Mouse (Mus musculus) lung, embryonic 16.5 days (tissue): ENCODE data around the gene Eomes. TPM values are rescaled to one million over a fixed set of nuclear protein-coding genes. Genes with fewer than 3 reads are reported as not detected.

Experiments used
- ATAC-seq: fragments of 200-750 bp; cut with Nextera tagmentation; 2 replicates; pipeline ENCODE4 v1.8.0; 2017; ENCODE audit warnings: low read depth, mild to moderate bottlenecking, moderate library complexity
- H3K27ac ChIP-seq: fragments of 300-500 bp; sonication (generic); 2 replicates; pipeline ENCODE4 v1.5.1; 2014; ENCODE audit warnings: mild to moderate bottlenecking, control low read depth, low read length
- H3K27me3 ChIP-seq: fragments of 300-500 bp; sonication (generic); 2 replicates; pipeline ENCODE4 v1.6.1; 2014; ENCODE audit warnings: low read depth, low read length, mixed read lengths; ENCODE audit not compliant: control insufficient read depth, insufficient read depth
- H3K36me3 ChIP-seq: fragments of 300-500 bp; sonication (generic); 2 replicates; pipeline ENCODE4 v1.6.1; 2014; ENCODE audit warnings: low read length; ENCODE audit not compliant: control insufficient read depth, insufficient read depth
- H3K4me1 ChIP-seq: fragments of 300-500 bp; sonication (generic); replicated peaks from 2 replicates; pipeline ENCODE4 v1.6.1; 2014; ENCODE audit warnings: low read length, mixed read lengths; ENCODE audit not compliant: control insufficient read depth, insufficient read depth
- H3K4me2 ChIP-seq: fragments of 300-500 bp; sonication (generic); 2 replicates; pipeline ENCODE4 v1.6.1; 2014; ENCODE audit warnings: low read depth, low read length, control low read depth
- H3K4me3 ChIP-seq: fragments of 300-500 bp; sonication (generic); 2 replicates; pipeline ENCODE4 v1.5.1; 2014; ENCODE audit warnings: mild to moderate bottlenecking, low read length, control low read depth
- H3K9ac ChIP-seq: fragments of 300-500 bp; sonication (generic); 2 replicates; pipeline ENCODE4 v1.6.1; 2014; ENCODE audit warnings: low read length, control low read depth
- H3K9me3 ChIP-seq: fragments of 300-500 bp; sonication (generic); 2 replicates; pipeline ENCODE4 v1.6.1; 2016; ENCODE audit warnings: low read length; ENCODE audit not compliant: control insufficient read depth
- WGBS: fragments of 180-500 bp; shearing (Covaris S2); extraction: QIAGEN DNeasy Blood & Tissue Kit; methylation state at CpG from one replicate; pipeline ENCODE4 v1.1.7; 2014; 5-methylcytosine and 5-hydroxymethylcytosine counted together
- polyA plus RNA-seq: library from polyadenylated mRNA; unstranded; fragments of >200 nt; fragmentation: Nextera tagmentation; extraction: Ambion mirVana; gene quantifications from 2 replicates; pipeline ENCODE4 v1.2.1, GENCODE M21; 2015

Gene Eomes
- polyA plus RNA-seq, 1 experiment from 2014 or later = not detected

DNA sequence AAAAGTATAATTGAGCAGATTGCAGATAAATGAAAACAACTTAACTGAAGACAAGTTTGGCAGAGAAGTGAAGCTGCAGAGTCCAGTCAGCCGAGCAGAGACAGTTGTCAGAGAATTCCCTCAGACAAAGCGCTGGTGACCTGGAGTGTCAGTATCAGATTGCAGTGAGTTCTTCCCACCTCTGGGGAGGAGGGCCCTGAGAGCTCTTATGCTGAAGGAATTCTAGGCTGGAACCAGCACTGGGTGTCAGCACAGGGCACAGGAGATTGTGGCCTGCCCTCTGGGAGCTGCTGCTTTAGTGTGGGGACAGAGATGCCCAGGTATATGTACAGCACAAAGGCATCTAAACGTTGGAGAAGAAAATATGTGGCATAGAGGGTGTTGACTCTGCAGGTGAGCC, 42.8 kb downstream of the Eomes start:
- Histone ChIP-seq H3K36me3 (0 out of 2 replicates have a peak, but pooled peaks cover 4% of the 10 kb centered on the region), H3K4me1 (peaks cover 18% of the 10 kb centered on the region), H3K9ac (no peak overlapping the region), H3K4me3 (no peak overlapping the region), H3K4me2 (no peak overlapping the region), H3K27me3 (no peaks in the 10 kb centered on the region), H3K9me3 (no peaks in the 10 kb centered on the region), H3K27ac (no peak overlapping the region)
- 13% methylated on average over 3 of the region's 3 CpGs for WGBS
- ATAC-seq = 0 out of 2 replicates have a peak, but pooled peaks have one; percentile 15

DNA sequence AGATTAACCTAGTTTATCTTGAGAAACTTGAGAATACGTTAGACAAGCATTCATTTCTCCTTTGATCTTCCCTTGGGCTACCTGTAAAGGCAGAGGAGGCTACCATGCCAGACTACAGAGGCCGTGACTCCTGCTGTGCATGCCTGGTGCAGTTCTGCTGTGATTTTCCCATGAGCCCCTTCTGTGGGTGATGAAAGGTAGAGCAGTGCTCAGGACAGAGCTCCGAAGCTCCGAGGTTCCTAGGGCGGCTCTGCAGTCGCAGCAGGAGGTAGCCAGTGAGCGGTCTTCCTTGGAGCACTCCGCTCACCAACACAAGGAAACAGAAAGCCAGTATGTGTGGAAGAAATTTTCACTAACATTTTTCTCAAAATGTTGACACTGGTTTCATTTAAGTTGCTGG, 43.6 kb downstream of the Eomes start:
- no peak overlapping the region for H3K4me2 ChIP-seq
- H3K36me3 ChIP-seq = peaks cover 8% of the 10 kb centered on the region; the same call in 1 of the 2 replicates
- H3K9ac ChIP-seq = no peak overlapping the region
- H3K27me3 ChIP-seq = no peaks in the 10 kb centered on the region
- no peak for ATAC-seq
- no peak overlapping the region for H3K4me3 ChIP-seq
- no peaks in the 10 kb centered on the region for H3K9me3 ChIP-seq
- H3K4me1 ChIP-seq = peaks cover 18% of the 10 kb centered on the region
- WGBS = 86% methylated on average over 8 of the region's 8 CpGs
- H3K27ac ChIP-seq = no peak overlapping the region

- H3K9me3 ChIP-seq = no peaks in the 10 kb centered on the region
- no peak for ATAC-seq
- H3K4me3 ChIP-seq = no peak overlapping the region
- no peak overlapping the region for H3K9ac ChIP-seq
- no peak overlapping the region for H3K4me2 ChIP-seq
- H3K27me3 ChIP-seq = no peaks in the 10 kb centered on the region
- no peak overlapping the region for H3K27ac ChIP-seq
- WGBS = 85% methylated on average over 11 of the region's 11 CpGs
- H3K36me3 ChIP-seq = peaks cover 23% of the 10 kb centered on the region
- peaks cover 13% of the 10 kb centered on the region for H3K4me1 ChIP-seq
Measured at GRCm38 (mm10) chr9:118523738-118524137, 45.7 kb downstream of the Eomes start.

DNA sequence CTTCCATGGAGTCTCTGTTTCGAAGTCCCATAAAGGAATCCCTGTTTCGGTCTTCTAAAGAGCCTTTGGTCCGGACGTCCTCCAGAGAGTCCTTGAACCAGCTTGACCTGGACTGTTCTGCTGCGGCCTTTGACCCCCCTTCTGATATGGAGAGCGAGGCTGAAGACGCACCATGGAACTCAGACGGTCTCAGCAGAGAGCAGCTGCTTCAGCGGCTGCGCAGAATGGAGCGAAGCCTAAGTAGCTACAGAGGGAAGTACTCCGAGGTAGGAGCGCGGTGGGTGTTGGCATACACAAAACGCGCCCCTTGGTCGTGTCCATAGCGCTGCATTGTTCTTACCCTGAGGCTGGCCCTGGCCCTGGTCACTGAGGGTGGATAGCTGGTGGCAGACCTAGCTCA, 49.0 kb downstream of the Eomes start:
- Histone ChIP-seq H3K36me3 (peaks cover 35% of the 10 kb centered on the region), H3K9me3 (no peaks in the 10 kb centered on the region), H3K27ac (no peak overlapping the region), H3K4me2 (no peak overlapping the region), H3K9ac (no peak overlapping the region), H3K4me1 (no peaks in the 10 kb centered on the region), H3K4me3 (no peak overlapping the region), H3K27me3 (no peaks in the 10 kb centered on the region)
- no peak for ATAC-seq
- WGBS = 79% methylated on average over 18 of the region's 18 CpGs

DNA sequence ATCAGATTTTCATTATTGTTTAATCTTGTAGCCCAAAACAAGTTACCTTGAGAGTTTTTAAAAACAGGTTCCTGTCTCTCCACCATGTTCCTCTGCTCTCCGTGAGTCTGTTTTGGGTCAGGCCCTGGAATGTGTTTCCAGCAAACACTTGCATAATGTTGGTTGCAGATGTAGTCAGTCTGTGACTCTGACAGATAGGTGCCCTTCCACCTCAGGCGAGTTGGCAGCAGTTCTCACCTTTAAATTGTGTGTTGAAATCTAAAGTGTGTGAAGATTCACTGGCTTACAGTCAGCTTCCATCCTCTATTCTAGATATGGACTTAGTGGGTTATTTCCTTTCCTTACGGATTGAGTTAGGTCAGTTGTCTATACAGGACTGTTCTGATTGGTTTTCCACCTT, 51.8 kb downstream of the Eomes start:
- 77% methylated on average over 3 of the region's 3 CpGs for WGBS
- Histone ChIP-seq H3K9me3 (no peaks in the 10 kb centered on the region), H3K4me3 (no peak overlapping the region), H3K27me3 (no peaks in the 10 kb centered on the region), H3K4me1 (no peaks in the 10 kb centered on the region), H3K4me2 (no peak overlapping the region), H3K27ac (no peak overlapping the region), H3K36me3 (peaks cover 40% of the 10 kb centered on the region), H3K9ac (no peak overlapping the region)
- ATAC-seq = no peak

DNA sequence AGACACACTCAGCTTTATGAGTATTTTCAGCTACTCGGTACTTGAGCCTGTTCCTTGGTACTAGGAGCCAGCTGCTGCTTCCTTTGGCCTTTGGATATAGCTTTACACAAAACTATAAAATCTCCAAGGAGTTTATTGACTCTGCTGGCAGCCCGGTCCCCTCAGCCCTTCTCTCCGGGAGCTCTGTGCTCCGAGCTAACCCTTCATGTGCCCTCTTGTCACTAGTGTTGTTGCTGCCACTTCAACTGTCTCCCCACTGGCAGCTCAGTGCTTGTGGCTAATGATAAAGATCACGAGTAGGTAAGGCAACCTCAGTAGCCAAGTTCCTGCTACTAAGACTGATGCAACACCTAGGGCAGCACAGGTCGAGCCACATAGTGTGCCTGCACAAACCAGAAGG, 52.7 kb downstream of the Eomes start:
- H3K9me3 ChIP-seq = no peaks in the 10 kb centered on the region
- no peak for ATAC-seq
- H3K27ac ChIP-seq = no peak overlapping the region
- H3K36me3 ChIP-seq = peaks cover 42% of the 10 kb centered on the region
- no peak overlapping the region for H3K4me3 ChIP-seq
- no peak overlapping the region for H3K4me2 ChIP-seq
- no peak overlapping the region for H3K9ac ChIP-seq
- no peaks in the 10 kb centered on the region for H3K4me1 ChIP-seq
- WGBS = 63% methylated on average over 6 of the region's 6 CpGs
- no peaks in the 10 kb centered on the region for H3K27me3 ChIP-seq

- H3K36me3 ChIP-seq = peaks cover 46% of the 10 kb centered on the region
- H3K9ac ChIP-seq = no peak overlapping the region
- H3K4me2 ChIP-seq = no peak overlapping the region
- ATAC-seq = no peak
- H3K27me3 ChIP-seq = no peaks in the 10 kb centered on the region
- H3K4me1 ChIP-seq = no peaks in the 10 kb centered on the region
- no peaks in the 10 kb centered on the region for H3K9me3 ChIP-seq
- no peak overlapping the region for H3K4me3 ChIP-seq
- no peak overlapping the region for H3K27ac ChIP-seq
- WGBS = 91% methylated on average over 7 of the region's 7 CpGs
Measured at GRCm38 (mm10) chr9:118532516-118533205, 54.6 kb downstream of the Eomes start.

Other genes with a start within 250 kb of the Eomes start
- gene Golga4, start 28.1 kb downstream of the Eomes start, polyA plus RNA-seq = 40.2 and 41.2 TPM in 2 replicates
- 6.0 and 6.7 TPM in 2 replicates for gene Itga9, start 128.5 kb downstream of the Eomes start, polyA plus RNA-seq